Mouse (Mus musculus) retina, embryonic 14.5 days (tissue): ENCODE measurements at regions not wholly inside any gene's neighbourhood (a gene's known extent, or its start where the extent isn't known, plus 50 kb on each side); places are given as distances from the start of the nearest gene placed in this dataset.

Source experiments
- DNase-seq: peaks from one replicate; pipeline ENCODE4 v3.0.0-alpha.2; 2015; ENCODE audit warnings: low spot score

GRCm38 (mm10) chr6:81323690-81324089 lies 599.8 kb upstream of the Gcfc2 start:
- no peak for DNase-seq

- DNase-seq, result no peak
Observed at GRCm38 (mm10) chr6:81363969-81364529, 559.4 kb upstream of the Gcfc2 start.

GRCm38 (mm10) chr6:81388484-81388883 lies 535.0 kb upstream of the Gcfc2 start:
- DNase-seq, result no peak

- no peak for DNase-seq
Observed at GRCm38 (mm10) chr6:81403122-81403521, 520.3 kb upstream of the Gcfc2 start.

- DNase-seq, result no peak
Observed at GRCm38 (mm10) chr6:81413611-81414010, 509.9 kb upstream of the Gcfc2 start.

GRCm38 (mm10) chr6:81434745-81435144 lies 488.7 kb upstream of the Gcfc2 start:
- DNase-seq, result no peak

DNA sequence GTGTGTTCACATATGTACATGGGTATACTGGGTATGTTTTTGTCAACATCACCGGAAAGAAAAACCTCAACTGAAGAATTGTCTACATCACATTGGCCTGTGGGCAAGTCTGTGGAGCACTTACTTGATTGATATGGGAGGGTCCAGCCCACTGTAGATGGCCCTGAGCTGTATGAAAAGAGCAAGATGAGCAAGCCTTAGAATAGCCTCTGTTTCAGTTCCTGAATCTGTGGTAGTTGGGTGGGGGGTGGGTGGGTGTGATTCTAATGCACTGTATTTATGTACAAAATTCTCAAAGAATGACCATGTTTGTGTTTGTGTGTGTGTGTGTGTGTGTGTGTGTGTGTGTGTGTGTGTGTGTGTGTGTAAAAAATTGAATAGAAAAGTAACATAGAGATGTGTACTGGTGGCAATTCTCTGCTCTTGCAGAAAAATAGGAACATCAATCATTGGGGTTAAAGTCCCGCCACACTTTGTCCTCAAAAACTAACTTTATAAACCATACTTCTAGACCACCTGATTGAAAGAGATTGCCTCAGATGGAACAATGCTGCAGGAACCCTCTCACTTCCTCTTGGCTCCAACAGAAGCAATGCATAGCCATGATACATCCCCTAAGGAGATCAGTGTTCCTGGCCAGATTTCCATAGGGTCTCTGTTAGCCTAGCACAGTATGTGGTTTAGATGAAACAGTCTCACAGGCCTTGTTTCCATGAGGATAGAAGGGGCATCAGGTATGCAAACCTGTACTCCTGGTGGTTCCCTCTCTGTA lies 484.3 kb upstream of the Gcfc2 start:
- DNase-seq, result no peak

GRCm38 (mm10) chr6:81441396-81441795 lies 482.1 kb upstream of the Gcfc2 start:
- no peak for DNase-seq

DNA sequence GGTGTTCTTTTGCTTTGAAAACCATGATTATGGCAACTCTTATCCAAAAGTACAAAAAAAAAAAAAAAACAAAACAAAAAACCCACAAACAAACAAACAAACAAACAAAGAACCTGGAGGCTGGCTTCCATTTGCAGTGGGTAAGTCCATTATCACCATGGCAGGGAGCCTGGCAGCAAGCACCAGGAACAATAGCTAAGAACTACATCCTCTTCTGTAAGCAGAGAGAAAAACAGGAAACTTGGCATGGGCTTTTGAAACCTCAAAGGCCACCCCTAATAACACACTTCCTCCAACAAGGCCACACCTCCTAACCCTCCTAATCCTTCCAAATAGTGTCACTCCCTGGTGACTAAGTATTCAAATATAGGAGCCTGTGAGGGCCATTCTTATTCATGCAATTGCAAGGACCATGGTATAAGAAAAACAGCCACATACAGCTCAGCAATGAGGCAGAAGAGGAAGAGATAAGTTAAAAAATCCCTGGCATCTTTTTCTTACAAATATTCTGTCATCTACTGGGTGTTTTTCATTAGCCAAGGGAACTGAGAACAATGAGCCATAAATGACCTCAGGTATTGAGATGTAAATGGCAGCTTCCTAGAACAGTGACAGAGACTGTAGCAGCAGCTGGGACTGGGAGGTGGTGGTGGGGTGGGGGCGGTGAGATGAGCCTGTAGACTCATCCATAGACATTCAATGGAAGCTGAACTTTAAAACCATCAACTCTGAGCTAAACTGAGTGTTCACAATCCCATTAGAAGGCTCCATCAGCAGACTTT lies 477.3 kb upstream of the Gcfc2 start:
- no peak for DNase-seq

DNA sequence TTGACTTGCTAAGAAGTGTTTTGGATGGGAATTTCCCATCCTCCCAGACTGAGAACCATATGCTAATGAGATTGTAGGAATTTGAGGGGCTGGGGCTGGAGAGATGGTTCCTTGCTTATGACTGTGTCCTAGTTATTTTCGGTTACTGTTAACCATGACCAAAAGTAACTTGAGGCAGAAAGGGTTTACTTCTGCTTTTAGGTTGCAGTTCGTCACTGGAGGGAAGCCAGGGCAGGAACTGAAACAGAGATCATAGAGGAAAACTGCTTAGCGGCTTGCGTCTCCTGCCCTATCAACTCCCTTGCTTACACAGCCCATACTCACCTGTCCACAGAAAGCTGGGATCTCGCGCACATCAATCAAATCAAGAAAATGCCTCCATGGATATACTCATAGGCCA lies 475.8 kb upstream of the Gcfc2 start:
- DNase-seq, result no peak

DNA sequence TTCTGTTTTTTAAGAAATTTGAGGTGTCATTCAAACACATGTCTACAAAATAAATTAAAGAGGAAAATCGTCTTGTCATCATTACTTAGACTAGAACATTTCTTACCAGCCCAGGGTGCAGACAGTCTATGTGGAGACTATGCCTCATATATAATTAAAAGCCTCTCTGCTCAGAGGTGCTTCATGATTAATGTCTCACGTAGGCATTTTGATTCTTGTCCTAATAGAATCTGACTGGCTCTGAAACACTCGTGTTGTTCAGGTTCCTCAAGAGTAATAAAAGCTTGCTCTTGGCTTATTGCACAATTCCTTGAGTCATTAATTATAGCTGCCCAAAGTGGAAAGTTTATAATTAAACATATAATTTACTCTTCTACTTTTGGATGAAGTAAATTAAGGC lies 475.1 kb upstream of the Gcfc2 start:
- DNase-seq, result no peak

DNA sequence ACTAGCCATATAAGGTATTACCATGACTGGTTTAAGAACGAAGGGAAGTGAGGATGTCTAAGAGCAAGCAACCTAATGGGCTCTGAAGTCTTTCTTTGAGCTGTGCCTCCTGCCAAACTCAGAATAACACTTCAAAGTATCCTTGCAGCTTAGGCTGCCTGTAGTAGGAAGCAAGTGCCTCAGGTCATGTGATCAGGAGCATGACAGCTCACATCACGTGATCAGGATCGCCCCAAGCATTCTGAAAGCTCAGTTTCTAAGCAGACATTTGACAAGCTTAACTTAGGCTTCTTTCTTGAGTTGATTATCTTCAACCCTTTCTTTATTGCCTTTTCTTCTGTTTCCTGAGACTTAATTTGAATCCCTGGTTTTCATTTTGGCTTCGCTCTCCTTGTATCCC lies 462.4 kb upstream of the Gcfc2 start:
- DNase-seq, result no peak

DNA sequence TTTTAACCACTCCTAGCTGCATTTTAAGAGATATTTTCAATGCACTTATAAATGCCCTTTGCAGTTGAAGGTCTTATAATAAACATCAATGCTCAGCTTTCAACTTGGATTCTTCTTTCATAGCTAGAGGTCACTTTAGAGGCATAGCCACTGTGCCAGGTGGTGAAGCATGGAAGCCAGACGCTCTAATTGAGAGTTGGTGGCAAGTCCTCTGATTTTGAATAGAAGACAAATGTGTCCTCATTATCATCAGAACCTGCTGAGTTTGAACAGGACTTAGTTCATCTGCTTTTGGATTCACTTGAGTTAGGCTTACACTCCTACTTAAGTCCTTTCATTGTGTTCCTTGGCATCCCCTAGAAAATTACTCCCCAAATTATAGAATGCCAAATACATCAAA lies 459.0 kb upstream of the Gcfc2 start:
- DNase-seq, result no peak

DNA sequence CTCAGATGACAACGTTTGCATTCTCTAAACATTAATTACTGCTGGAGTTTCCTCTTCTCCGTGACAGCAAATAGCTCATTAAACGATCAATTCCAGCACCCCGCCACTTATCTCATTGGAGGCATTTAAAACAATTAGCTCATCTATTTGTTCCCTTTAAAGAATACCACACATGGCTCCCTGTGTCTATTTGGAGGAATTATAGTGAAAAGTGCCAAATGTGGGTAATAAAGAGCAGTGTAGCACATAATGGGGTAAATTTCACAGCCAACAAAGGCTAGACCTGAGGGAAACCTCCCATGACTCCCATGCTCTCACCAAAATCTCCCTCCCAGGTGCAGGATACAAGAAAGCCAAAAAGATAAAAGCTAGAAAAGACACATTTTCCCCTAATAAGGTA lies 456.9 kb upstream of the Gcfc2 start:
- DNase-seq, result no peak

DNA sequence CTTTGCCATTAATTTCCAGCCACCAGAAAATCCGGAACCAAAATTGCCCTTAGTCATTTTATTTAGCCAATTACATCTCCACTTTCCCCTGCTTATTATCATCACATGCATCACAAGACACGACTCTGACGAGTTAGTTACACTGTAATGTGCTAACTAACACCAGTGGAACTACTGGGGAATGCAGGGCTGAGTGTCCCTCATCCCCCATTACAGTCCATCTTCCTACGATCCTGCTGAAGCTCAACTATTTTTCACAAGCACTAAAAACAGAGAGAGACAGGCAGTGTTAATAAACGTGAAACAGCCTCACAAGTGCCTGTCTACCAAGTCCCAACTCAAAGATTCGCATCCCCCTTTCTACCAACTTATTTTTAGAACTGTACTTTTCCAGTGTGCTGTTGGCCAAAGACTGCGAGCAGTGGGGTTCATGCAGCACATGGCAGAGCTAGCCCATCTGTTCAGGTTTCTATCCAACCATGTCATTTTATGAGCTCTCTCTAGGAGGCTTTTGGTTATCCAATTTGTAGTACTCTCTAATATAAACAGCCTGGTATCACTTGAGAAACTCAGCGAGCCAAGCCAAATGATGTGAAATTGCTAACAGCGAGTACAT lies 452.0 kb upstream of the Gcfc2 start:
- no peak for DNase-seq

- no peak for DNase-seq
Observed at GRCm38 (mm10) chr6:81472506-81472905, 451.0 kb upstream of the Gcfc2 start.

GRCm38 (mm10) chr6:81474786-81475185 lies 448.7 kb upstream of the Gcfc2 start:
- DNase-seq, result no peak

GRCm38 (mm10) chr6:81487006-81487405 lies 436.5 kb upstream of the Gcfc2 start:
- no peak for DNase-seq

DNA sequence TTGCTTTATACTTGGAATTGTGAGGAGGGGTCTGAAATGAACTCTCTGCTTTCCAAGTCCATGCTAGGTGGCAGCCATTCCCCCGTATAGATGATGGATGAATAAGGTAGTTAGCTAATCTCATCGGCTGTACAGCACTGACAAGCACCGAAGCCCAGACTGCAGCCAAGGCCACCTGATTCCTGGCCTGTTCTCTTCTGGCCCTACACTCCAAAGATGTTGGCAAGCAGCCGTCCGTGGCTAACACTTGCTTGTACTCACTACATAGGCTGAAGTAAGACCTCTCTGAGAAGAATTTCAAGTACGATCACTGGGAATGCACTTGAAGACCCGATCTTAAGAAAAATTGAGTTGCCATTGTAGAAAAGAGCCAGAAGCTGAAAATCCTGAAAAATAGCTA lies 427.2 kb upstream of the Gcfc2 start:
- DNase-seq, result no peak

DNA sequence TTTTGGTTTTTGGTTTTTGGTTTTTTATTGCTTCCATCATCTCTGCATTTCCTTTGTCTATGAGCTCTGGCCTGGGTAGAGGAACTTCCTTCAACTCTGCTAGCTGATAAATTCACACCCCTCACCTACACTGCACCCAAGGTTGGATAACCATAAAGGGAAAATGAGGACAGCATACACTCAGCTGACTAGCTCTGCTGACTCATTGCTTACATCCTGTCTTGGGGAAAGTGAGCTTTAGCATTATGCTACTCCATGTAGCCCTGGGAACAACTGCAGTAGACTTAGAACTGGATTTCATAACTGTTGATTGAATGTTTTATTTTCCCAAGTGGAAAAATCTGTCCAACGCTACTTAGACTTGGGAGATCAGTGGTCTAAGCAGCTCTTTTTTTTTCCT lies 406.3 kb upstream of the Gcfc2 start:
- no peak for DNase-seq

DNA sequence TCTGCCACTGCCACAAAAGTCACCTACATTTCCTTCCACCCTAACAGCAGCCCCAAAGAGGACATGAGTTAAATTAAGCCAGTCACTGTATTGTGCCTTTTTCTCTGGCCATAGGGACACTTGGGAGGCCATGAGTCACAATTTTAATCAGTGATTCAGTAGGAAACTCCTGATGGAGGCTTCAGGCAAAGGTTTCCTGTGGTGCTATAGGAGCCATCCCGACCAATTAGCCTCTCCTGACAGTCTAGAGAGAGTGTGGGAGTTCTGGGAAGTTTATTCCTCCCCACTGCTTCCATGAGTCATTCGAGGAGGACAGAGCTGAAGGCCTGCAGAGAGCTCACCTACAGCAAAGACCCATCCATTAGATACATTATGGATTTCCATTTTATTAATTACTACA lies 361.2 kb upstream of the Gcfc2 start:
- DNase-seq, result no peak

DNA sequence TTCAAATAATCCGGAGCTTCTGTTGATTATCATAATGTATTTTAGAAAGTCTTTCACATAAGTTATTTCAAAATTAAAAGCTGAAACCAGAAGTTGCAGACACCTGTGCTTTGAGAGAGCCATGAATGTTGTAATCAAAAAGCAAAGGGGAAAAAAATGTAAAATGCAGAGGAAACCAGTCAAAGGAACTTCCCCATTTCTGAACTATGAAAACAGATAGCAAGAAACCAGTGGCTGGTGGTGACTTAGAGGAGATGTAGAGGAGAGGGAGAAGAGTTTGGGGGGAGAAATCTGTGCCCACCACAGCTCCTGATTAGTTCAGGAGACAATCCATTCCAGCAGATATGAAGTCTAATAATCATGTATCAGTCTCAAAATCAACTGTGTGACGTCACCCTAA lies 360.3 kb upstream of the Gcfc2 start:
- no peak for DNase-seq

DNA sequence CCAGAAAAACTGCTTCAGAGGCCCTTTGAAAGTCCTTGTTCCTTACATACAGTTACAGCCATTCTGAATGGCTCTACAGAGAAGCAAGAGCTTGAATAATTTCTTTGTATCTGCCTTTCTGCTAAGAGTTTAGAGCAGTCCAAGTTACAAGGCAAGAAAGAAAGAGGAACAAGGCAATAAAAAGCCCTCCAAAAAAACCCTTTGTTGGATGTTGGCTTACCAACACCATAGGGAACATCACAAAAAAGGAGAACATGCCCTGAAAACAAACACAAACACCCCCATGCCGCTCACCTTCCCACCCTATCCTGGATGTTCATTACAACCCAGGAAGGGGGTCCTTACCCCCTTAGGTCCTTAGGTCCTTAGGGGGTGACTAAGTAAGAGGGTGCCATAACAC lies 359.2 kb upstream of the Gcfc2 start:
- DNase-seq, result no peak
